Mouse (Mus musculus): ENCODE measurements around the gene Ing5. TPM values are rescaled to one million over a fixed set of nuclear protein-coding genes. Genes with fewer than 3 reads are reported as not detected.
A peak's percentile ranks its signal among the peaks of the same experiment; 100 is the strongest.

The Ing5 gene
- polyA plus RNA-seq, 1 experiment, result 11.0 TPM

- Histone ChIP-seq H3K27ac (ENCODE audit: control insufficient read depth, insufficient read depth, low read length) (no peak overlapping the region), H3K27me3 (ENCODE audit: control insufficient read depth, insufficient read depth, low read length) (no peaks in the 10 kb centered on the region), H3K4me3 (ENCODE audit: control insufficient read depth, insufficient read depth, low read length) (no peak overlapping the region), H3K4me1 (replicated peaks; ENCODE audit: control insufficient read depth, insufficient read depth, low read length) (0 out of 2 replicates have a peak, but pooled peaks cover 4% of the 10 kb centered on the region), H3K36me3 (ENCODE audit: control insufficient read depth, insufficient read depth, low read length) (peaks cover 45% of the 10 kb centered on the region)
- no peak for TF ChIP-seq CTCF (IDR thresholded peaks at IDR 0.05; ENCODE audit: borderline replicate concordance, control insufficient read depth, extremely low read depth, insufficient read depth, low read length, poor library complexity)
- TF ChIP-seq POLR2A (IDR thresholded peaks at IDR 0.05; ENCODE audit: control insufficient read depth, extremely low read depth, insufficient read depth, low read length, poor library complexity), result no peak
- no peak for DNase-seq
- WGBS, result 99% methylated on average over 3 of the region's 3 CpGs
Measured at GRCm38 (mm10) chr1:93810011-93810410, 6.2 kb downstream of the Ing5 start.

- Histone ChIP-seq H3K27me3 (ENCODE audit: control insufficient read depth, insufficient read depth, low read length) (no peaks in the 10 kb centered on the region), H3K4me1 (replicated peaks; ENCODE audit: control insufficient read depth, insufficient read depth, low read length) (no peaks in the 10 kb centered on the region), H3K36me3 (ENCODE audit: control insufficient read depth, insufficient read depth, low read length) (peaks cover 45% of the 10 kb centered on the region), H3K4me3 (ENCODE audit: control insufficient read depth, insufficient read depth, low read length) (no peak overlapping the region), H3K27ac (ENCODE audit: control insufficient read depth, insufficient read depth, low read length) (no peak overlapping the region)
- DNase-seq, result no peak
- WGBS, result 98% methylated on average over 8 of the region's 8 CpGs
- TF ChIP-seq CTCF (IDR thresholded peaks at IDR 0.05; ENCODE audit: borderline replicate concordance, control insufficient read depth, extremely low read depth, insufficient read depth, low read length, poor library complexity), result no peak
- TF ChIP-seq POLR2A (IDR thresholded peaks at IDR 0.05; ENCODE audit: control insufficient read depth, extremely low read depth, insufficient read depth, low read length, poor library complexity), result no peak
Measured at GRCm38 (mm10) chr1:93811495-93812039, 7.8 kb downstream of the Ing5 start.

- TF ChIP-seq POLR2A (IDR thresholded peaks at IDR 0.05; ENCODE audit: control insufficient read depth, extremely low read depth, insufficient read depth, low read length, poor library complexity) (no peak), CTCF (IDR thresholded peaks at IDR 0.05; ENCODE audit: borderline replicate concordance, control insufficient read depth, extremely low read depth, insufficient read depth, low read length, poor library complexity) (no peak)
- H3K36me3 ChIP-seq (ENCODE audit: control insufficient read depth, insufficient read depth, low read length), result peaks cover 42% of the 10 kb centered on the region
- DNase-seq, result no peak
- no peaks in the 10 kb centered on the region for H3K27me3 ChIP-seq (ENCODE audit: control insufficient read depth, insufficient read depth, low read length)
- H3K4me3 ChIP-seq (ENCODE audit: control insufficient read depth, insufficient read depth, low read length), result no peak overlapping the region
- H3K27ac ChIP-seq (ENCODE audit: control insufficient read depth, insufficient read depth, low read length), result no peak overlapping the region
- 89% methylated on average over 8 of the region's 8 CpGs for WGBS
- no peaks in the 10 kb centered on the region for H3K4me1 ChIP-seq (replicated peaks; ENCODE audit: control insufficient read depth, insufficient read depth, low read length)
Measured at GRCm38 (mm10) chr1:93817823-93818532, 14.2 kb downstream of the Ing5 start.

- peaks cover 36% of the 10 kb centered on the region for H3K36me3 ChIP-seq (ENCODE audit: control insufficient read depth, insufficient read depth, low read length)
- TF ChIP-seq CTCF (IDR thresholded peaks at IDR 0.05; ENCODE audit: borderline replicate concordance, control insufficient read depth, extremely low read depth, insufficient read depth, low read length, poor library complexity), result no peak
- TF ChIP-seq POLR2A (IDR thresholded peaks at IDR 0.05; ENCODE audit: control insufficient read depth, extremely low read depth, insufficient read depth, low read length, poor library complexity), result no peak
- DNase-seq, result no peak
- no peaks in the 10 kb centered on the region for H3K4me1 ChIP-seq (replicated peaks; ENCODE audit: control insufficient read depth, insufficient read depth, low read length)
- no peaks in the 10 kb centered on the region for H3K27me3 ChIP-seq (ENCODE audit: control insufficient read depth, insufficient read depth, low read length)
- H3K4me3 ChIP-seq (ENCODE audit: control insufficient read depth, insufficient read depth, low read length), result no peak overlapping the region
- no peak overlapping the region for H3K27ac ChIP-seq (ENCODE audit: control insufficient read depth, insufficient read depth, low read length)
- 95% methylated on average over 7 of the region's 7 CpGs for WGBS
Measured at GRCm38 (mm10) chr1:93818722-93819121, 15.0 kb downstream of the Ing5 start.

GRCm38 (mm10) chr1:93823796-93824495 is 20.2 kb downstream of the Ing5 start:
- Histone ChIP-seq H3K27me3 (ENCODE audit: control insufficient read depth, insufficient read depth, low read length) (no peaks in the 10 kb centered on the region), H3K4me3 (ENCODE audit: control insufficient read depth, insufficient read depth, low read length) (no peak overlapping the region), H3K27ac (ENCODE audit: control insufficient read depth, insufficient read depth, low read length) (no peak overlapping the region), H3K36me3 (ENCODE audit: control insufficient read depth, insufficient read depth, low read length) (peaks cover 5% of the 10 kb centered on the region), H3K4me1 (replicated peaks; ENCODE audit: control insufficient read depth, insufficient read depth, low read length) (peaks cover 13% of the 10 kb centered on the region)
- DNase-seq, result no peak
- 71% methylated on average over 3 of the region's 3 CpGs for WGBS
- TF ChIP-seq POLR2A (IDR thresholded peaks at IDR 0.05; ENCODE audit: control insufficient read depth, extremely low read depth, insufficient read depth, low read length, poor library complexity) (no peak), CTCF (IDR thresholded peaks at IDR 0.05; ENCODE audit: borderline replicate concordance, control insufficient read depth, extremely low read depth, insufficient read depth, low read length, poor library complexity) (no peak)

GRCm38 (mm10) chr1:93824609-93825008 is 20.8 kb downstream of the Ing5 start, which contains the start of gene D2hgdh:
Gene D2hgdh (plus strand): TSS chr1:93824909.
- peak within 1 kb of the TSS; percentile 66 for H3K4me3 ChIP-seq (ENCODE audit: control insufficient read depth, insufficient read depth, low read length)
- H3K27me3 ChIP-seq (ENCODE audit: control insufficient read depth, insufficient read depth, low read length), result no peaks in the 10 kb centered on the region
- no peaks in the 10 kb centered on the region for H3K36me3 ChIP-seq (ENCODE audit: control insufficient read depth, insufficient read depth, low read length)
- WGBS, result 29% methylated on average over 10 of the region's 10 CpGs
- H3K27ac ChIP-seq (ENCODE audit: control insufficient read depth, insufficient read depth, low read length), result peak within 1 kb of the TSS; percentile 91
- peaks cover 13% of the 10 kb centered on the region for H3K4me1 ChIP-seq (replicated peaks; ENCODE audit: control insufficient read depth, insufficient read depth, low read length)
- DNase-seq, result no peak
- TF ChIP-seq POLR2A (IDR thresholded peaks at IDR 0.05; ENCODE audit: control insufficient read depth, extremely low read depth, insufficient read depth, low read length, poor library complexity) (no peak), CTCF (IDR thresholded peaks at IDR 0.05; ENCODE audit: borderline replicate concordance, control insufficient read depth, extremely low read depth, insufficient read depth, low read length, poor library complexity) (no peak)

All from thymus, adult 2 months (tissue).